Mouse (Mus musculus): ENCODE data around the gene Ccdc146. TPM values are rescaled to one million over a fixed set of nuclear protein-coding genes. Genes with fewer than 3 reads are reported as not detected.

Gene Ccdc146
- not detected in 2 replicates for polyA plus RNA-seq (2015; fragmentation: Nextera tagmentation; extraction: Ambion mirVana)

DNA sequence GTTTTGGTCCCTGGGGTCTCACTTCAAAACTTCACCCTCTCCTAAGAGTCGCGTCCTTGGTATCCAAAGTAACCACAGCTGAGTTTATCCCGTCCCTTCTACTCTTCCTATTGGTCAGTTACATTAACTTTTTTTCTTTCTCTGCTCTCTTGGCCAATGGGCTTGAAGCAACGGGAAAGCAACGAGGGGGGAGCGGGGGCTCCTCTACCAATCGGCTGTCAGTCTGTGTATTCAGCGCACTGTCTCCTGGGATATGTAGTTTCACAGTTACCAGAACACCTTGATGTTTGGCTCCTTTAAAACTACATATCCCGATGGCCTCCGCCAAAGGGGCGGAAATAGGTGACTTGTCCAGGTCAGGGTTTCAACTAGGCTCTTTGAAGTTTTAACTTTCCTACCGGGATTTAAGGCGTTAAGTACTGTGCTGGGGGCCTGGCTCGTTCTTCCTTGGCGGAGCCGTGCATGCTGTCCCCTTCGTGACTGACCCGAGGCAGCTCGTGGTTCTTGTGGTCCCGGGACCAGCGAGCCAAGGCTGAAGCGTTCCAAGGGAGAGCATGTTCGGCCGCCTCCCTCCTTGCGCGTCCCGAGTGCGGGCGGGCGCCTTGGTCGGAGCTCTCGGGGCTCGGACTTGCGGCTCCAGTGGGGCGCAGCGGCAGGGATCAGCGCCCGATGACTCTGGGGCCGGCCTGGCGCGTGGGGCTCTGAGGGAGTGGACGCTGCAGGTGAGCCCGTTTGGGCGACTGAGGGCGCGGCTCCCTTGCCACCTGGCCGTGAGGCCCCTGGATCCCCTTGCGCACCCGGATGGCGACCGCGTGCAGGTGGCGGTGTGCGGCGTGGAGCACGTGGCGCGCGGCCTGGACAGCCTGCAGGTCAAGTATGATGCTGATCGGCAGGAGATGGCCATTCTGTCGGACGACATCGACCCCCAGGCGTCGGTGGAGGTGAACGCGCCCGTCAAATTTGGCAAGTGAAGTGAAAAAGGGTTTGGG, at the start of gene Ccdc146, which contains the start of gene Fam185a:
Gene Ccdc146, minus strand, starts transcription at position 64 of the 989 bp plus-strand sequence.
Gene Fam185a, plus strand, starts transcription at position 345 of the 989 bp plus-strand sequence.
- WGBS (ENCODE audit: insufficient replicate concordance), result under 1% methylated on average over 68 of the region's 68 CpGs
- H3K4me2 ChIP-seq, result peak within 1 kb of the TSS; percentile 97
- peak; percentile 100 for ATAC-seq (ENCODE audit: low read depth)
- peak within 1 kb of the TSS; percentile 66 for H3K27ac ChIP-seq
- H3K9ac ChIP-seq, result peak within 1 kb of the TSS; percentile 82
- peak within 1 kb of the TSS; percentile 87 for H3K4me3 ChIP-seq (replicated peaks)
- peak; percentile 89 for DNase-seq
- H3K4me1 ChIP-seq (replicated peaks), result peaks cover 37% of the 10 kb centered on the region
- H3K27me3 ChIP-seq, result no peaks in the 10 kb centered on the region
- H3K36me3 ChIP-seq, result no peaks in the 10 kb centered on the region
- no peaks in the 10 kb centered on the region for H3K9me3 ChIP-seq (replicated peaks)

- Histone ChIP-seq H3K4me2 (no peak overlapping the region), H3K9ac (no peak overlapping the region), H3K36me3 (0 out of 2 replicates have a peak, but pooled peaks cover 5% of the 10 kb centered on the region), H3K27me3 (no peaks in the 10 kb centered on the region), H3K4me3 (replicated peaks) (no peak overlapping the region), H3K9me3 (replicated peaks) (no peaks in the 10 kb centered on the region), H3K4me1 (replicated peaks) (no peaks in the 10 kb centered on the region), H3K27ac (no peak overlapping the region)
- WGBS (ENCODE audit: insufficient replicate concordance), result 82% methylated on average over 12 of the region's 12 CpGs
- ATAC-seq (ENCODE audit: low read depth), result no peak
- DNase-seq, result no peak
These were observed 43.6 kb upstream of the Ccdc146 start for GRCm38 (mm10) chr5:21468100-21468499.

DNA sequence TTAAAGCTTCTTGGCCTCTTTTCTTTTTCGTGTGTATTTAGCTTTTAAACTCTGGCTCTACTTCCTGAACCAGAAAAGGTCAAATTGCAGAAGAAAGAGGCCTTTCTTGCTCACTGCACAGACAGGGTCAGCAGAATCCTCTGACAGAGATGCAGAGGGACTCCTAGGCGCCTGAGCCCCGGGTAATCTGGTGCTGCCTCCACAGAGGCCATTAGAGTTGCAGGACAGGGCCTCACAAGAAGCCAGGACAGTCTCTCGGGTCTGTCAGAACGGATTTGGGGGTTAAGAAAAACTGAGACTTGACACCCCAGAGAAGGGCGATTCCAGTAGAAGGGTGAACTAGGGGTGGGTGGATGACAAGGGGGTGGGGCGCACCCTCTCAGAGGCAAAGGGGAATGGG, 42.9 kb upstream of the Ccdc146 start:
- no peak for DNase-seq
- Histone ChIP-seq H3K4me2 (no peak overlapping the region), H3K4me3 (replicated peaks) (no peak overlapping the region), H3K36me3 (0 out of 2 replicates have a peak, but pooled peaks cover 5% of the 10 kb centered on the region), H3K9me3 (replicated peaks) (no peaks in the 10 kb centered on the region), H3K9ac (no peak overlapping the region), H3K27ac (no peak overlapping the region), H3K27me3 (no peaks in the 10 kb centered on the region), H3K4me1 (replicated peaks) (no peaks in the 10 kb centered on the region)
- 77% methylated on average over 7 of the region's 7 CpGs for WGBS (ENCODE audit: insufficient replicate concordance)
- ATAC-seq (ENCODE audit: low read depth), result no peak

- ATAC-seq (ENCODE audit: low read depth), result no peak
- no peak overlapping the region for H3K9ac ChIP-seq
- no peaks in the 10 kb centered on the region for H3K4me1 ChIP-seq (replicated peaks)
- no peak overlapping the region for H3K27ac ChIP-seq
- no peak overlapping the region for H3K4me3 ChIP-seq (replicated peaks)
- peaks cover 13% of the 10 kb centered on the region; the same call in 1 of the 2 replicates for H3K36me3 ChIP-seq
- no peak for DNase-seq
- H3K27me3 ChIP-seq, result no peaks in the 10 kb centered on the region
- H3K4me2 ChIP-seq, result no peak overlapping the region
- 70% methylated on average over 8 of the region's 8 CpGs for WGBS (ENCODE audit: insufficient replicate concordance)
- no peaks in the 10 kb centered on the region for H3K9me3 ChIP-seq (replicated peaks)
These were observed 16.5 kb upstream of the Ccdc146 start for GRCm38 (mm10) chr5:21440833-21441530.

DNA sequence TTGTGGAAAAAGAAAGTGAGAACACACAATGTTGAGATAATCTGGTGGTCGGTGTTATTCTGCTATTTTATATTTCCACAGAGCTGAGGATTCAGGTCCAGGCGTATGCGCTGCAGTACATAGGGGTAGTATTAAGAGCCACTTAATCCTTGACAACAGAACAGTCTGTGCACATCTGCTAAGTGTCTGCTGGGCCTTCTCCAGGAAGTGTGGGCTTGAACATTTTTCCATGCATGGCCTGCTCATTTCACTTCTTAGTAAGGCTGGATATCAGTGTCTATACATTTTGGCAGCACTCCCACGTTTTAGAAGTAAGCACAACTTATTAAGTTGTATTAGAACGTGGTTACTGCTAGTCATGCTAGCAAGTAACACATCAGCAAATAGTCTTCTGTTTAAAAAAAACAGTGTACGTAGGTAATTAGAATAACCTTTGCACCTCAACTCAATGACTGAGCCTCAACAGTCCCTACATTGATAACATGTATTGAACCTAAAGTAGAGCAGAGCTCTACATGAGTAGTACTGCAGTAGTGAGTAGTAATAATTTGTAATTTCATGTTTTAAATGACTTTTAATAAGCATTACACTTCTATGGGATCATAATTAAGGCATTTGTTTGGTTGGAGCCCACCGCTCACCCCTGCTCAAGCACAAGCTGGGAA, 15.1 kb upstream of the Ccdc146 start:
- ATAC-seq (ENCODE audit: low read depth) (no peak), DNase-seq (no peak)
- Histone ChIP-seq H3K9me3 (replicated peaks) (no peaks in the 10 kb centered on the region), H3K36me3 (peaks cover 13% of the 10 kb centered on the region; the same call in 1 of the 2 replicates), H3K9ac (no peak overlapping the region), H3K4me3 (replicated peaks) (no peak overlapping the region), H3K4me2 (no peak overlapping the region), H3K27me3 (no peaks in the 10 kb centered on the region), H3K27ac (no peak overlapping the region), H3K4me1 (replicated peaks) (no peaks in the 10 kb centered on the region)
- 80% methylated on average over 7 of the region's 7 CpGs for WGBS (ENCODE audit: insufficient replicate concordance)

DNA sequence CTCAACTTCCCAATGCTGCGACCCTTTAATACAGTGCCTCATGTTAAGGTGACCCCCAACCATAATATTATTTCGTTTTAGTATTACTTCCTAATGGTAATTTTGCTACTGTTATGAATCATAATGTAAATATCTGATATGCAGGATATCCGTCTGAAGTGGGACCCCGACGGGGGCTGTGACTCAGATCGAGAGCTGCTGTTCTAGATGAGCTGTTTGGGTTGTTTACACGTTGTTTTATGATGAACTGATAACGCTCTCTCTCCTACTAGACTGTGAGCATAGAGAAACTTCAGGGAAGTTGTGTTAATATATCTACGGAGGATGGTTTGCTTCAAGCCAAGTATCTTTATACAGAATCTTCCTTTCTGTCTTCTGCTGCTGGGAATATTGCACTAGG, 14.0 kb upstream of the Ccdc146 start:
- WGBS (ENCODE audit: insufficient replicate concordance), result 81% methylated on average over 9 of the region's 9 CpGs
- Histone ChIP-seq H3K36me3 (peaks cover 13% of the 10 kb centered on the region; the same call in 1 of the 2 replicates), H3K9ac (no peak overlapping the region), H3K4me1 (replicated peaks) (no peaks in the 10 kb centered on the region), H3K27me3 (no peaks in the 10 kb centered on the region), H3K9me3 (replicated peaks) (no peaks in the 10 kb centered on the region), H3K27ac (no peak overlapping the region), H3K4me2 (no peak overlapping the region), H3K4me3 (replicated peaks) (no peak overlapping the region)
- DNase-seq (no peak), ATAC-seq (ENCODE audit: low read depth) (no peak)

GRCm38 (mm10) chr5:21436471-21436975, 12.0 kb upstream of the Ccdc146 start:
- no peak overlapping the region for H3K4me3 ChIP-seq (replicated peaks)
- H3K27ac ChIP-seq, result no peak overlapping the region
- peaks cover 5% of the 10 kb centered on the region; the same call in 1 of the 2 replicates for H3K36me3 ChIP-seq
- no peak for DNase-seq
- no peak for ATAC-seq (ENCODE audit: low read depth)
- H3K4me1 ChIP-seq (replicated peaks), result no peaks in the 10 kb centered on the region
- no peak overlapping the region for H3K9ac ChIP-seq
- no peaks in the 10 kb centered on the region for H3K9me3 ChIP-seq (replicated peaks)
- H3K4me2 ChIP-seq, result no peak overlapping the region
- WGBS (ENCODE audit: insufficient replicate concordance), result 77% methylated on average over 8 of the region's 8 CpGs
- no peaks in the 10 kb centered on the region for H3K27me3 ChIP-seq

DNA sequence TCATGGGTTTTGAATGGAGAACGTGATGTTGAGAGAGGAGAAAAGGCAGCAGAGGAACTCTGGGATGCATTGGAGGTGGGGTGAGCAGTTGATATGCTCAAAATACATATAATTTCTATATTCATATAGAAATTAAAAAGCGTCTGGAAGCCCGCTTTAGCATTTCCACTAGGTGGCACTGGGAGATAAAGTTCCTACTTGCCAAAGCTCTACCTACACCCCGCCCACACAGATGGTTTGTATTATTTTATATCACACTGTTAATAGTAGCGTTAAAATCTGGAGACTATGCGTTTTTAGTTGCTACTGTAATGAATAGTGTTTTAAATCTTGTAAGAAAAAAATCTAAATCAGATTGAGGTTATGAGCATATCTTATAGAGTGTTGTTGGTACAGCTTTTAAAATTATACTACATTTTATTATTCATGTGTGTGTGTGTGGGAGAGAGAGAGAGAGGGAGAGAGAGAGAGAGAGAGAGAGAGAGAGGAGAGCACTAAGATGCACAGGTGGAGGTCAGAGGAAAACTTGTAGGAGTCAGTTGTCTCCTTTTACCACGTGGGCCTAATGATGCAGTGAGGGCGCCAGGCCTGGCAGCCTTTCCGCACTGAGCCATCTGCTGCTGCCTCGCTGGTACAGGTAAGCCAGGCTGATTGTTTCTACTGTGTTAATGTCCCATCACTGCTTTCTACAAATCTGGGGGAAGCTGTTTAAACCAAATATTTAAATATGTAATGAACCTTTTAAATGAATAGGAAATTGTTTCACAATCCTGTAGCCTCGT, 9.9 kb upstream of the Ccdc146 start:
- WGBS (ENCODE audit: insufficient replicate concordance), result 75% methylated on average over 11 of the region's 11 CpGs
- Histone ChIP-seq H3K27ac (no peak overlapping the region), H3K9me3 (replicated peaks) (no peaks in the 10 kb centered on the region), H3K27me3 (no peaks in the 10 kb centered on the region), H3K4me1 (replicated peaks) (peaks cover under 1% of the 10 kb centered on the region; the same call in 1 of the 2 replicates), H3K9ac (no peak overlapping the region), H3K36me3 (peaks cover 1% of the 10 kb centered on the region; the same call in 1 of the 2 replicates), H3K4me3 (replicated peaks) (no peak overlapping the region), H3K4me2 (no peak overlapping the region)
- no peak for DNase-seq
- no peak for ATAC-seq (ENCODE audit: low read depth)

DNA sequence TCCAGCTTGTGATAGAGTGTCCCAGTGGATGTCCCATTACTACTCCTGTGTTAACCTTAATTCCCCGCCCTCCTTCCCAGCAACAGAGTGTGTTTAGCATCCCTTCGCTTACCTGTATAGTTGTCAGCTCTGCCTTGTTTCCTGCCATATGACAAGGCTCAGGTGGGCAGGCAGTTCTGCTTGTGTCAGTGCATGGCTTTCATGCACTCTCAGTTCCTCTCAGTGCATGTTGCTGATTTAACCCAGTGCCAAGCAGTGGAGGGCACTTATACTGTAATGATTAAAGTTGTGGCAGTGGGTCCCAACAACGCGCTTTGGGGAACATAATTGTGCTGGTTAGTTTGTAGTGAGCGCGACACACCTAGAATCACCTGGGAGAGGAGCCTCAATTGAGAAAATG, 2.2 kb upstream of the Ccdc146 start:
- no peaks in the 10 kb centered on the region for H3K36me3 ChIP-seq
- H3K27me3 ChIP-seq, result no peaks in the 10 kb centered on the region
- no peaks in the 10 kb centered on the region for H3K9me3 ChIP-seq (replicated peaks)
- no peak for DNase-seq
- no peak overlapping the region for H3K27ac ChIP-seq
- WGBS (ENCODE audit: insufficient replicate concordance), result 91% methylated on average over 6 of the region's 6 CpGs
- H3K4me1 ChIP-seq (replicated peaks), result peaks cover 37% of the 10 kb centered on the region
- no peak overlapping the region; the same call in 1 of the 2 replicates for H3K9ac ChIP-seq
- peak overlapping the region; percentile 97 for H3K4me2 ChIP-seq
- H3K4me3 ChIP-seq (replicated peaks), result peak overlapping the region; percentile 87
- no peak for ATAC-seq (ENCODE audit: low read depth)

DNA sequence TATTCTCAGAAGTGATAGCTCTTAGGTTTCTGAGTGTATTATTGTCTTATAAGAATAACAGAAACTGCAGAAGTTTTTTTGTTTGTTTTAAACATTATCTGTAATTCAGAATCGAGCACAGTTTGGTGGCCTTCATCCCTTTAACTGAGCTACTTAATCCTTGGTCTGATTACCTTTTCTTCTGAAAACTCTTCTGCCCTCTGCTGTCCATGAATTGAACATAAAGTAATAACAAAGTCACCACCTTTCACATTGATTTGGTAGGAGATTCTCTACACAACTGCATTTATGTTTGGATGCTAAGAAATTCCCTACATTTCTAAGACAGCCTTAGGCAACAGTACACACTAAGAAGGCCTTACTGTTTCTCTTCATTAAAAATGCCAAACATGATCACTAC, 3.9 kb downstream of the Ccdc146 start:
- Histone ChIP-seq H3K4me1 (replicated peaks) (peaks cover 9% of the 10 kb centered on the region), H3K9ac (no peak overlapping the region), H3K27me3 (no peaks in the 10 kb centered on the region), H3K9me3 (replicated peaks) (no peaks in the 10 kb centered on the region), H3K36me3 (no peaks in the 10 kb centered on the region), H3K4me2 (no peak overlapping the region), H3K27ac (no peak overlapping the region), H3K4me3 (replicated peaks) (no peak overlapping the region)
- 25% methylated on average over 1 of the region's 1 CpGs for WGBS (ENCODE audit: insufficient replicate concordance)
- no peak for DNase-seq
- no peak for ATAC-seq (ENCODE audit: low read depth)

Data from liver, embryonic 13.5 days (tissue).